8 mouse cellular contexts compared by ENCODE assay signal in the genomic region with DNA sequence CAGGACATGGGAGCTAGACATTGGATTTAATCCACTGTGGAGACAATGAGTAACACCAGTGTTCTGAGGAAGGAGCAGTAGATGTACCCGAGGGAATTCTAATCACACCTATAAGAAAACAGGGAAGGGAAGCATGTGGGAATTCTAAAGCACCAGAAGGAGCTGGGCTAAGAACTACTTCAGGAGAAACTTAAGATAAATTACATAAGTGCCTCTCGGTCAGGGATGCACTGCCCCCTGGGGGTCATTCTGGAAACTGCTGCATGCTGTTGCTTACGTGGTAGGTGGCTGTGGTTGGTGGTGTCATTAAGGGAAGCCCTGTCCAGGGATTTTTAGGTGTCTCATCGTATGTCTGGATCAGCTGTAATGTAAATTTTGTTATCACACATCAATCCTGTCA. TPM values are rescaled to one million over a fixed set of nuclear protein-coding genes. Genes with fewer than 3 reads are reported as not detected.
DNase-seq lines count a peak whose midpoint lies in the region; ATAC-seq lines count a peak whose summit lies in the region.

No protein-coding gene starts in this region.

- no peak overlapping the region for H3K27ac ChIP-seq in midbrain, embryonic 10.5 days (replicated peaks)
- no peak overlapping the region for H3K27ac ChIP-seq in midbrain, embryonic 13.5 days

- no peak overlapping the region for H3K9ac ChIP-seq in midbrain, embryonic 13.5 days (replicated peaks)

- H3K27me3 ChIP-seq in midbrain, embryonic 10.5 days (ENCODE audit: low read depth, poor library complexity, severe bottlenecking) = peaks cover 2% of the 10 kb centered on the region; the same call in 1 of the 2 replicates
- 0 out of 2 replicates have a peak, but pooled peaks cover under 1% of the 10 kb centered on the region for H3K27me3 ChIP-seq in midbrain, embryonic 13.5 days

- no peaks in the 10 kb centered on the region for H3K36me3 ChIP-seq in midbrain, embryonic 10.5 days
- H3K36me3 ChIP-seq in midbrain, embryonic 13.5 days = no peaks in the 10 kb centered on the region

- H3K4me1 ChIP-seq in midbrain, embryonic 10.5 days = peaks cover 4% of the 10 kb centered on the region; the same call in 1 of the 2 replicates
- H3K4me1 ChIP-seq in midbrain, embryonic 13.5 days (replicated peaks) = no peaks in the 10 kb centered on the region

- DNase-seq in midbrain, embryonic 10.5 days (ENCODE audit: low spot score) = peak; percentile 73
- DNase-seq in gastrocnemius, postnatal 14 days = peak; percentile 74
- peak; percentile 85 for DNase-seq in kidney, adult 18-20 months
- peak; percentile 80 for DNase-seq in left cerebral cortex, postnatal 4 days
- peak; percentile 16 to 44 for DNase-seq in monocyte, adult 2 months (ENCODE audit: low read depth in 1 of 2, low spot score in 2 of 2)
- DNase-seq in spleen, postnatal 36 days (ENCODE audit: low spot score in 2 of 2) = peak; percentile 37 to 58

- no peak overlapping the region for H3K4me3 ChIP-seq in midbrain, embryonic 10.5 days
- H3K4me3 ChIP-seq in midbrain, embryonic 13.5 days (replicated peaks) = no peak overlapping the region

- no peak for ATAC-seq in midbrain, embryonic 13.5 days
- ATAC-seq in common myeloid progenitor, adult 5-6 weeks (replicated peaks; ENCODE audit: low read depth, poor library complexity, severe bottlenecking) = peak; percentile 97

- WGBS in midbrain, embryonic 10.5 days = 20% methylated on average over 4 of the region's 4 CpGs
- 21% methylated on average over 4 of the region's 4 CpGs for WGBS in midbrain, embryonic 13.5 days

- no peak overlapping the region for H3K4me2 ChIP-seq in midbrain, embryonic 13.5 days (replicated peaks)

- intact Hi-C loops in gastrocnemius, postnatal 14 days (cut with DNase I; ENCODE audit: low total_unique reads) = loop anchor here (2.0 kb wide), 1 partner anchor 258 kb away; no protein-coding TSS in a partner anchor
- intact Hi-C loops in left cerebral cortex, postnatal 4 days (cut with DNase I) = loop anchor here (2.0 to 10.0 kb wide), 3 partner anchors 168 to 480 kb away; a partner anchor contains a TSS

- no peaks in the 10 kb centered on the region for H3K9me3 ChIP-seq in midbrain, embryonic 10.5 days (replicated peaks)
- H3K9me3 ChIP-seq in midbrain, embryonic 13.5 days = no peaks in the 10 kb centered on the region

RNA-seq across cellular contexts. Expression of a gene that starts 19.0 kb away (rescaled TPM):
- not detected in 2 replicates for polyA plus RNA-seq in midbrain, embryonic 10.5 days (2016; fragmentation: Nextera tagmentation; extraction: Ambion mirVana)
- not detected in 2 replicates for polyA plus RNA-seq in midbrain, embryonic 13.5 days (2015; fragmentation: Nextera tagmentation; extraction: Ambion mirVana)
- total RNA-seq in common myeloid progenitor, adult 5-6 weeks (2017) = not detected in 2 replicates
- not detected for total RNA-seq in gastrocnemius, postnatal 14 days (2021)
- not detected for total RNA-seq in left cerebral cortex, postnatal 4 days (2021)

Comparison
In these comparisons a context has a peak if more than half of its experiments do, and no peak if none do; other contexts are left out.
1. DNase-seq: peak in every context shown above with its lines; median percentile 85 in kidney, adult 18-20 months; 80 in left cerebral cortex, postnatal 4 days; 74 in gastrocnemius, postnatal 14 days; 73 in midbrain, embryonic 10.5 days; 48 in spleen, postnatal 36 days; 30 in monocyte, adult 2 months.